Mouse (Mus musculus) stomach, embryonic 14.5 days (tissue): ENCODE results near the gene Msantd1. TPM values are rescaled to one million over a fixed set of nuclear protein-coding genes. Genes with fewer than 3 reads are reported as not detected.

ENCODE experiments used
- ATAC-seq: fragments of 200-750 bp; cut with Nextera tagmentation; 2 replicates; pipeline ENCODE4 v1.8.0; 2017; ENCODE audit warnings: low read depth, moderate TSS enrichment; ENCODE audit not compliant: insufficient number of reproducible peaks, insufficient read depth, low FRiP score
- H3K27ac ChIP-seq: fragments of 300-500 bp; sonication (generic); 2 replicates; pipeline ENCODE4 v1.5.1; 2014; ENCODE audit warnings: mild to moderate bottlenecking, low read length, moderate library complexity, mixed read lengths
- H3K27me3 ChIP-seq: fragments of 300-500 bp; sonication (generic); 2 replicates; pipeline ENCODE4 v1.6.1; 2014; ENCODE audit warnings: low read length, control low read depth, mixed read lengths; ENCODE audit not compliant: control insufficient read depth, insufficient read depth
- H3K36me3 ChIP-seq: fragments of 300-500 bp; sonication (generic); 2 replicates; pipeline ENCODE4 v1.6.1; 2014; ENCODE audit warnings: mild to moderate bottlenecking, control low read depth, low read length, moderate library complexity, mixed read lengths; ENCODE audit not compliant: control insufficient read depth, insufficient read depth
- H3K4me1 ChIP-seq: fragments of 300-500 bp; sonication (generic); 2 replicates; pipeline ENCODE4 v1.6.1; 2014; ENCODE audit warnings: low read length, control low read depth, mixed read lengths; ENCODE audit not compliant: control insufficient read depth, insufficient read depth
- H3K4me2 ChIP-seq: fragments of 300-500 bp; sonication (generic); replicated peaks from 2 replicates; pipeline ENCODE4 v1.6.1; 2014; ENCODE audit warnings: low read depth, low read length, control low read depth
- H3K4me3 ChIP-seq: fragments of 300-500 bp; sonication (generic); 2 replicates; pipeline ENCODE4 v1.5.1; 2014; ENCODE audit warnings: low read depth, low read length, control low read depth
- H3K9ac ChIP-seq: fragments of 300-500 bp; sonication (generic); replicated peaks from 2 replicates; pipeline ENCODE4 v1.6.1; 2014; ENCODE audit warnings: low read depth, mild to moderate bottlenecking, control low read depth, low read length, moderate library complexity, mixed read lengths
- H3K9me3 ChIP-seq: fragments of 300-500 bp; sonication (generic); 2 replicates; pipeline ENCODE4 v1.6.1; 2016; ENCODE audit warnings: low read depth, low read length, control low read depth; ENCODE audit not compliant: control insufficient read depth
- WGBS: fragments of 180-500 bp; shearing (Covaris S2); extraction: QIAGEN DNeasy Blood & Tissue Kit; methylation state at CpG from one replicate; pipeline ENCODE4 v1.1.7; 2014; 5-methylcytosine and 5-hydroxymethylcytosine counted together
- polyA plus RNA-seq: library from polyadenylated mRNA; unstranded; fragments of >200 nt; fragmentation: Nextera tagmentation; extraction: Ambion mirVana; gene quantifications from 2 replicates; pipeline ENCODE4 v1.2.1, GENCODE M21; 2014

Msantd1 gene
- polyA plus RNA-seq, 1 experiment from 2014 or later, result 0.69 TPM

DNA sequence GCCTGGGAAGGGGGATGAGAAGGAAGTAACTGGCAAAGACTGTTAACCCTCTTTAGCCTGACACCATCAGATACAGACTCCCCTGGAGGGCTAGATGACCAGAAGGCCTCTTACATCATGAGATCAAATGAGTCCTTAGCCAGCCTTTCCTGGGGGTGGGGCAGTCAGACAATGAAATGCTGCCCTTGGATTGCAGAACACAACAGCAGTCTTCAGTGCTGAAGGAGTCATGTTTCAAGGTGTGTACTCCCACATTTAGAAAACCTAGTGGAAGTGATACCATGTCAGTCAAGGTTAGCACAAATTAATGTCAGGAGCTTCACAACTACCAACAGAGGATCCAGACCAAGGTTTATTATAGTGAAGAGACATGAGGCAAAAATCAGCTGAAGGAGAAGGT, 5.4 kb upstream of the Msantd1 start:
- Histone ChIP-seq H3K36me3 (peaks cover 58% of the 10 kb centered on the region), H3K27me3 (no peaks in the 10 kb centered on the region)

DNA sequence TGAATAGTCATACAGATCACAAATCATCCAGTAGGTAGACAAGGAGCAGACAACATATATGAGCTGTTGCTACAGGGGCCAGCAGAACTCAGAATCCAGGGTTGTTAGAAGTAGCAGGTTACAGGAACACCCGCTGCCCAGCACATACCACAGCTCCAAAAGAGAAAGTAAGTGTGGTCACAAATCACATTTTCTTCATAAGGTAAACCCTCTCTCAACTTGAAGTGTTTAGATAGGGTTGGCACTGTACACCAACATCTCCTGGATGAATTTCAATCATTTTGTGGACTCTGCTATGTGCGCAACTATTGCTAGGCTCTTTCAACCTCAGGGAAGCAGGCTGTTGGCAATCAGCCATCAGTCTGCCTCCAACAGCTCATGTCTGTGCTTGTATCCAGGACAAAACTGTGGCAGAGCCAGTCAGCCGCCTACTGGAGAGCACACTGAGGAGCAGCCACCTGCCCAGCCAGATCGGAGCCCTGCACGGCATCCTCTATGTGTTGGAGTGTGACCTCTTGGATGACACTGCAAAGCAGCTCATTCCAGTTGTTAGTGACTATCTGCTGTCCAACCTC, 4.9 kb upstream of the Msantd1 start:
- no peaks in the 10 kb centered on the region for H3K9me3 ChIP-seq
- no peaks in the 10 kb centered on the region for H3K27me3 ChIP-seq
- H3K4me2 ChIP-seq, result no peak overlapping the region
- H3K27ac ChIP-seq, result no peak overlapping the region
- H3K36me3 ChIP-seq, result peaks cover 62% of the 10 kb centered on the region
- H3K4me3 ChIP-seq, result no peak overlapping the region
- whole genome bisulfite sequencing, result 75% methylated on average over 5 of the region's 5 CpGs
- peak; percentile 68; the same call in 1 of the 2 replicates for ATAC-seq
- H3K9ac ChIP-seq, result no peak overlapping the region
- no peaks in the 10 kb centered on the region for H3K4me1 ChIP-seq

More for the DNA sequence above, 5.4 kb upstream of the Msantd1 start:
- Histone ChIP-seq H3K27ac (no peak overlapping the region), H3K9me3 (no peaks in the 10 kb centered on the region), H3K4me3 (no peak overlapping the region), H3K4me1 (no peaks in the 10 kb centered on the region), H3K4me2 (no peak overlapping the region), H3K9ac (no peak overlapping the region)
- ATAC-seq, result no peak

DNA sequence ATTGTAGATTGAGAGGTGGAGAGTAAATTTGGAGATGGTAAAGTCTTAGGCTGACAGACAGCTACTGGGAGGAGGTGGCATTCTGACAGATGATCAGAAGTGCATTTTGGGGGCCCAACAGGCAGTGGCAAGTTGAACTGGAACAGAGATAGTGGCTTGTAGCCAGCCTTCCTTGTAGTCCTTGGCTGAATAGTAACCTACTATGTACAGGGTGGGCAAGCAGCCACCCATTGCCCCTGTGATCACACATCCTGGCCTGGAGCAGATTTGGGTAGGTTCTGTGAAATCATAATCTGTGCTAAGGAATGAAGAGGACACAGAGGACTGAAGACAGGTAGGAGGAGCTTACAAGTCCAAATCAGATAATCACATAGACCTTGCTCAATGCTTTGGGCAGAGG, 3.4 kb upstream of the Msantd1 start:
- no peaks in the 10 kb centered on the region for H3K27me3 ChIP-seq
- no peak overlapping the region for H3K4me3 ChIP-seq
- H3K9ac ChIP-seq, result no peak overlapping the region
- ATAC-seq, result no peak
- peaks cover 54% of the 10 kb centered on the region for H3K36me3 ChIP-seq
- H3K4me1 ChIP-seq, result no peaks in the 10 kb centered on the region
- H3K9me3 ChIP-seq, result no peaks in the 10 kb centered on the region
- no peak overlapping the region for H3K27ac ChIP-seq
- no peak overlapping the region for H3K4me2 ChIP-seq

DNA sequence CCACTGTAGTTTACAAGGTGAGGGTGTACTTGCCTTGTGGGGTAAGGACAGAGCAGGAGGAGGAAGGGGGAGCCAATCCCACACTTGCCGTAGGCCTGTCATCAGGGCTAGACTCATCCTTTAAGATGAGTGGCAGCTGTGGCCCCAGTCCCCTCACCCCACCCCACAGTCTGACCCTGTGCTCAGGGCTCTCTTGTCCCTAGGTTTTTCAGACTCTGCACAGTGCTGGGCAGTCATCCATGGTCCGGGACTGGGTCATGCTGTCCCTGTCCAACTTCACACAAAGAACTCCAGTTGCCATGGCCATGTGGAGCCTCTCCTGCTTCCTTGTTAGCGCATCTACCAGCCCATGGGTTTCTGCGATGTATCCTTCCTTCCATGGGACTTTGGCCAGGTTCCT, 582 bp upstream of the Msantd1 start:
- Histone ChIP-seq H3K36me3 (peaks cover 38% of the 10 kb centered on the region), H3K4me2 (no peak overlapping the region), H3K4me1 (no peaks in the 10 kb centered on the region), H3K9ac (no peak overlapping the region), H3K4me3 (no peak overlapping the region), H3K9me3 (no peaks in the 10 kb centered on the region), H3K27me3 (no peaks in the 10 kb centered on the region), H3K27ac (no peak overlapping the region)
- no peak for ATAC-seq
- 90% methylated on average over 4 of the region's 4 CpGs for WGBS

DNA sequence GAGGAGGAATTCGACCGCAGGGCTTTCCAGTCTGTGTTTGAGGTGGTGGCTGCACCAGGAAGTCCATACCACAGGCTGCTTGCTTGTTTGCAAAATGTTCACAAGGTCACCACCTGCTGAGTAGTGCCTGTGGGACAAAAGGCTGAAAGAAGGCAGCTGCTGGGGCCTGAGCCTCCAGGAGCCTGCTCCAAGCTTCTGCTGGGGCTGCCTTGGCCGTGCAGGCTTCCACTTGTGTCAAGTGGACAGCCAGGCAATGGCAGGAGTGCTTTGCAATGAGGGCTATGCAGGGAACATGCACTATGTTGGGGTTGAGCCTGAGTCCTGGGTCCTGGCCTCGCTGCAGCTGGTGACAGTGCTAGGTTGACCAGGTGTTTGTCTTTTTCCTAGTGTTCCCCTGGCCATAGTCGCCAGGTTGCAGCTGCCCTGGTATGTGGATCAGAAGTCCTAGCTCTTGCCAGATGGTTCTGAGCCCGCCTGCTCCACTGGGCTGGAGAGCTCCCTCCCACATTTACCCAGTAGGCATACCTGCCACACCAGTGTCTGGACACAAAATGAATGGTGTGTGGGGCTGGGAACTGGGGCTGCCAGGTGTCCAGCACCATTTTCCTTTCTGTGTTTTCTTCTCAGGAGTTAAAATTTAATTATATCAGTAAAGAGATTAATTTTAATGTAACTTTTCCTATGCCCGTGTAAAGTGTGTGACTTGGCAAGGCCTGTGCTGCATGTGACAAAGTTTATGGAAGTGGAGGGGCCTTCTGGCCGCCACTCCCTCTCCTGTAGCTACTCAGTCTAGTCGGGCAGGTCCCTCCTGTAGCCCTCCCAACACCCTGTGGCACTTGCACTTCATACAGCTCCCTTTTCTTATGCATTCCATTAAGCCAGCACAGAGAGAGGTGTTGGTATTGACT, 1.2 kb downstream of the Msantd1 start:
- H3K4me2 ChIP-seq, result no peak overlapping the region
- peak; percentile 56; the same call in 1 of the 2 replicates for ATAC-seq
- H3K4me1 ChIP-seq, result no peaks in the 10 kb centered on the region
- H3K36me3 ChIP-seq, result peaks cover 36% of the 10 kb centered on the region
- no peaks in the 10 kb centered on the region for H3K9me3 ChIP-seq
- 71% methylated on average over 9 of the region's 9 CpGs for WGBS
- H3K4me3 ChIP-seq, result no peak overlapping the region
- peak overlapping the region; percentile 74; the same call in 1 of the 2 replicates for H3K27ac ChIP-seq
- no peak overlapping the region for H3K9ac ChIP-seq
- no peaks in the 10 kb centered on the region for H3K27me3 ChIP-seq

DNA sequence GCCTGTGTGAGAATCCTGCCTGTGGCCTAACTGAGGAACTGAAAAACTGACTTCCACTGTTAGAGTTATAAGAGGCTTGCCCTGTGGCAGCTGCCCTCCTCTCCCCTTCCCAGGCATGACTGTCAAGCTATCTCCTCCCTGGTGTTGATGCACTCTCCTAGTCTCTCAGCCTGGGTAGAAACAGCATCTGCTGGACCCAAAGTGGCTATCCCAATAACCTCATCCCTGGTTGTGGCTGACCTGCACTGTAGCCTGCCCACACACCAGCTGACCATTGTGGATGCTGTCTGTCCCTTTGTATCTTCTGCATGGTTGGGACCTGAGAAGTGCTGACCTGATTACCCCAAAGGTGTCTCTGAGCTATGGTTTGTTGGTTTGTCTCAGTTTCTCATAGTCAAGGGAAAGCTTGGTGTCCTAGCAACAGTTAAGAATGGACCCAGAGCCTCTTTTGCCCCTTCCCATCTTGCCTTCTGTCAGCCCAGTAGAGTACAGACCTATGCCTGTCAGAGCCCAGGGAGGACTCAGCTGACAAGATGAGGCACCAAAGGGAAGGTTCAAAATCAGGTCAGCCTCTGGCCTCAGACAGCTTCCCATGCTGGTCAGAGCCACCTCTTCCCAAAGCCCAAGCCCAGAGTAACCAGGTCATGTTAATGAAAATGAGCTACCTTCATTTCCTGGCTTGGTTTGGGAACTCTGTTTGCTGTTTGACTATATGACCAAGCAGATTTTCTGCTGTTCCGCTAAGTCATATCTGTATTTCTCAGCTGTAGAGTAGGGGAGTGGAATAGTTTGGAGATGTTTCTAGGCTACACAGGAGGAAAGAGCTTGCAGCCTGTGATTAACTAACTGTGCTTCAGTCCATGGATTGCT, 2.1 kb downstream of the Msantd1 start:
- peaks cover 29% of the 10 kb centered on the region for H3K36me3 ChIP-seq
- no peaks in the 10 kb centered on the region for H3K9me3 ChIP-seq
- no peaks in the 10 kb centered on the region for H3K27me3 ChIP-seq
- no peaks in the 10 kb centered on the region for H3K4me1 ChIP-seq
- H3K27ac ChIP-seq, result peak overlapping the region; percentile 33
- H3K4me3 ChIP-seq, result no peak overlapping the region
- ATAC-seq, result no peak
- WGBS, result 96% methylated on average over 1 of the region's 1 CpGs
- H3K9ac ChIP-seq, result no peak overlapping the region
- H3K4me2 ChIP-seq, result no peak overlapping the region

DNA sequence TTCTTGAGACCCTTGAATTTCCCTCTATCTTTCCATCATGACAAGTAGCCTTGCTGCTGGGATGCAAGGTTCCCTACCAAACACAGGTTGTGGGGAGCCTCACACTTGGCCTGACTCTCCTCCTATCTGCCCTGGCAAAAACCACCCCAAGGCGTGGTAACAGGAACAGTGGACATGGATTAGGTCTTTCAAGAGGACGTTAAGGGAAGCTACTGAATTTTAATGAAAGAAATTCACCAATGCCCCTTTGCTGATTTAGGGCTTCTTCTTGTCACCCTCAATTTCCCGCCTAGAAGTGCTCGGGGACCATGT, 2.6 kb downstream of the Msantd1 start:
- no peak overlapping the region for H3K9ac ChIP-seq
- ATAC-seq, result no peak
- H3K9me3 ChIP-seq, result no peaks in the 10 kb centered on the region
- H3K4me1 ChIP-seq, result no peaks in the 10 kb centered on the region
- no peak overlapping the region for H3K27ac ChIP-seq
- WGBS, result 85% methylated on average over 4 of the region's 4 CpGs
- H3K27me3 ChIP-seq, result no peaks in the 10 kb centered on the region
- no peak overlapping the region for H3K4me2 ChIP-seq
- H3K36me3 ChIP-seq, result peaks cover 28% of the 10 kb centered on the region
- no peak overlapping the region for H3K4me3 ChIP-seq

DNA sequence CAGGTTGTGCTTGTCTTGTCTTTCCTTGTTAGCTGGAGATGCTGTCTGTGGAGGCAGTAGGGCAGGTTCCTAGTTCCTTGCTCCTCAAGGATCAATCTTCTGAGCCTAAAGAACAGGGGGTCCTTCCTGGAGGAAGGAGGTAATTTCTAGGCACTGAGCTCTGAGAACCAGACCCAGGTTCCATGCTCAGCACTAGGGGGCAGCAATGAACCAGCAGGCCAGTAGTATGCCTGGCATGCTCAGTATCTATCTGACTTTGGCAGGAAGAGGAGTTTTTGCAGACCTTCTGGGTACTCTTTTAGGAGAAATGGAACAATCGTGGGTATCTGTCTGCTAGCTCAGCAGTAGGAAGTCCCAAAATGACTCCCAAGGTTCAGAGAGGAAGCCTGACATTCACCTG, 8.0 kb downstream of the Msantd1 start:
- peak; percentile 56; the same call in 1 of the 2 replicates for ATAC-seq
- WGBS, result 15% methylated on average over 1 of the region's 1 CpGs

More for the DNA sequence above, 8.0 kb downstream of the Msantd1 start:
- Histone ChIP-seq H3K36me3 (no peaks in the 10 kb centered on the region), H3K27me3 (no peaks in the 10 kb centered on the region), H3K9me3 (no peaks in the 10 kb centered on the region), H3K9ac (no peak overlapping the region), H3K4me3 (no peak overlapping the region), H3K4me2 (no peak overlapping the region), H3K4me1 (peaks cover 4% of the 10 kb centered on the region; the same call in 1 of the 2 replicates), H3K27ac (no peak overlapping the region)
